Mouse (Mus musculus) spleen, postnatal 14 days (tissue): ENCODE measurements around the gene Eng.

ENCODE experiments used
- DNase-seq, 2 experiments: peaks; one replicate each; pipeline ENCODE4 v3.0.0; 2021 to 2022; ENCODE audit warnings: low spot score in 2 of 2

Eng gene

GRCm38 (mm10) chr2:32624111-32624748 lies 22.2 kb upstream of the Eng start:
- DNase-seq: no peak

GRCm38 (mm10) chr2:32625212-32625872 lies 21.1 kb upstream of the Eng start:
- no peak for DNase-seq

GRCm38 (mm10) chr2:32625873-32626694 lies 20.3 kb upstream of the Eng start:
- no peak for DNase-seq

GRCm38 (mm10) chr2:32627266-32628043 lies 18.9 kb upstream of the Eng start:
- no peak for DNase-seq

- no peak for DNase-seq
Observed at GRCm38 (mm10) chr2:32628044-32628550, 18.3 kb upstream of the Eng start.

- no peak for DNase-seq
Observed at GRCm38 (mm10) chr2:32628729-32629128, 17.7 kb upstream of the Eng start.

- DNase-seq: no peak
Observed at GRCm38 (mm10) chr2:32629276-32629976, 17.0 kb upstream of the Eng start.

- DNase-seq: no peak
Observed at GRCm38 (mm10) chr2:32630036-32630435, 16.4 kb upstream of the Eng start.

- no peak for DNase-seq
Observed at GRCm38 (mm10) chr2:32631046-32631445, 15.3 kb upstream of the Eng start.

- peak; percentile 58 to 75 for DNase-seq
Observed at GRCm38 (mm10) chr2:32631737-32632394, 14.5 kb upstream of the Eng start.

- no peak for DNase-seq
Observed at GRCm38 (mm10) chr2:32633660-32634059, 12.7 kb upstream of the Eng start.

- no peak for DNase-seq
Observed at GRCm38 (mm10) chr2:32634277-32635105, 11.9 kb upstream of the Eng start.

- DNase-seq: no peak
Observed at GRCm38 (mm10) chr2:32636617-32637016, 9.8 kb upstream of the Eng start.

- DNase-seq: peak; percentile 44 to 58
Observed at GRCm38 (mm10) chr2:32637778-32638281, 8.6 kb upstream of the Eng start.

- DNase-seq: no peak
Observed at GRCm38 (mm10) chr2:32639632-32640031, 6.8 kb upstream of the Eng start.

- DNase-seq: no peak
Observed at GRCm38 (mm10) chr2:32640550-32641051, 5.8 kb upstream of the Eng start.

- no peak for DNase-seq
Observed at GRCm38 (mm10) chr2:32641810-32642209, 4.6 kb upstream of the Eng start.

GRCm38 (mm10) chr2:32642813-32643212 lies 3.6 kb upstream of the Eng start:
- no peak for DNase-seq

GRCm38 (mm10) chr2:32644083-32644482 lies 2.3 kb upstream of the Eng start:
- DNase-seq: no peak
